Mouse (Mus musculus): ENCODE results near the gene Ube2l6.

GRCm38 (mm10) chr2:84793871-84794270, 4.8 kb upstream of the Ube2l6 start:
- no peak for TF ChIP-seq CTCF (IDR thresholded peaks at IDR 0.05; ENCODE audit: low read depth)
- no peak for TF ChIP-seq EP300 (IDR thresholded peaks at IDR 0.05; ENCODE audit: low read depth)
